Mouse (Mus musculus) kidney, postnatal 0 days (tissue): ENCODE data around the gene Armc5. TPM values are rescaled to one million over a fixed set of nuclear protein-coding genes. Genes with fewer than 3 reads are reported as not detected.

Experiments used
- ATAC-seq: fragments of 200-750 bp; cut with Nextera tagmentation; replicated peaks from 2 replicates; pipeline ENCODE4 v1.8.0; 2017; ENCODE audit warnings: low read depth, moderate number of reproducible peaks, moderate TSS enrichment, moderate library complexity; ENCODE audit not compliant: low FRiP score
- DNase-seq: peaks from one replicate; pipeline ENCODE4 v3.0.0-alpha.2; 2016; ENCODE audit warnings: low spot score
- H3K27ac ChIP-seq: fragments of 300-500 bp; sonication (generic); 2 replicates; pipeline ENCODE4 v1.5.1; 2014; ENCODE audit warnings: mild to moderate bottlenecking
- H3K27me3 ChIP-seq: fragments of 300-500 bp; sonication (generic); 2 replicates; pipeline ENCODE4 v1.6.1; 2014; ENCODE audit warnings: low read length, mixed read lengths; ENCODE audit not compliant: insufficient read depth
- H3K36me3 ChIP-seq: fragments of 300-500 bp; sonication (generic); 2 replicates; pipeline ENCODE4 v1.6.1; 2014; ENCODE audit warnings: low read length, mixed read lengths; ENCODE audit not compliant: insufficient read depth
- H3K4me1 ChIP-seq: fragments of 300-500 bp; sonication (generic); replicated peaks from 2 replicates; pipeline ENCODE4 v1.6.1; 2014; ENCODE audit warnings: antibody characterized with exemption, low read length, mixed read lengths; ENCODE audit not compliant: insufficient read depth
- H3K4me2 ChIP-seq: fragments of 300-500 bp; sonication (generic); 2 replicates; pipeline ENCODE4 v1.6.1; 2014; ENCODE audit warnings: mild to moderate bottlenecking, low read length, moderate library complexity, mixed read lengths
- H3K4me3 ChIP-seq: fragments of 300-500 bp; sonication (generic); replicated peaks from 2 replicates; pipeline ENCODE4 v1.5.1; 2014; ENCODE audit warnings: low read depth, low read length
- H3K9ac ChIP-seq: fragments of 300-500 bp; sonication (generic); 2 replicates; pipeline ENCODE4 v1.6.1; 2014; ENCODE audit warnings: low read depth, low read length
- H3K9me3 ChIP-seq: fragments of 300-500 bp; sonication (generic); replicated peaks from 2 replicates; pipeline ENCODE4 v1.6.1; 2016; ENCODE audit warnings: low read length, inconsistent platforms, mixed read lengths
- CTCF ChIP-seq: IDR thresholded peaks from 2 replicates; pipeline ENCODE4 v1.5.1; 2016; ENCODE audit warnings: antibody characterized with exemption, low read depth, mild to moderate bottlenecking, moderate library complexity
- WGBS: fragments of 180-500 bp; shearing (Covaris S2); extraction: QIAGEN DNeasy Blood & Tissue Kit; methylation state at CpG from one replicate; pipeline ENCODE4 v1.1.7; 2014; 5-methylcytosine and 5-hydroxymethylcytosine counted together
- polyA plus RNA-seq: library from polyadenylated mRNA; unstranded; fragments of >200 nt; fragmentation: Nextera tagmentation; extraction: Ambion mirVana; gene quantifications from 2 replicates; pipeline ENCODE4 v1.2.1, GENCODE M21; 2015

Gene Armc5
- polyA plus RNA-seq, 1 experiment from 2014 or later = 17.1 TPM

GRCm38 (mm10) chr7:128243921-128244320 lies 6.8 kb downstream of the Armc5 start:
- H3K4me2 ChIP-seq = no peak overlapping the region
- TF ChIP-seq CTCF = no peak
- H3K27ac ChIP-seq = no peak overlapping the region
- H3K9me3 ChIP-seq = no peaks in the 10 kb centered on the region
- 0 out of 2 replicates have a peak, but pooled peaks cover 4% of the 10 kb centered on the region for H3K4me1 ChIP-seq
- DNase-seq = no peak
- peaks cover 34% of the 10 kb centered on the region for H3K36me3 ChIP-seq
- ATAC-seq = no peak
- H3K27me3 ChIP-seq = no peaks in the 10 kb centered on the region
- WGBS = 66% methylated on average over 10 of the region's 10 CpGs
- H3K9ac ChIP-seq = no peak overlapping the region
- H3K4me3 ChIP-seq = no peak overlapping the region

GRCm38 (mm10) chr7:128244410-128245025 lies 7.4 kb downstream of the Armc5 start:
- WGBS = 94% methylated on average over 18 of the region's 18 CpGs
- Histone ChIP-seq H3K4me2 (no peak overlapping the region), H3K27ac (no peak overlapping the region), H3K9me3 (no peaks in the 10 kb centered on the region), H3K36me3 (peaks cover 34% of the 10 kb centered on the region), H3K9ac (no peak overlapping the region), H3K4me3 (no peak overlapping the region), H3K27me3 (no peaks in the 10 kb centered on the region), H3K4me1 (0 out of 2 replicates have a peak, but pooled peaks cover 3% of the 10 kb centered on the region)
- no peak for TF ChIP-seq CTCF
- no peak for ATAC-seq
- no peak for DNase-seq

GRCm38 (mm10) chr7:128245547-128245946 lies 8.4 kb downstream of the Armc5 start:
- Histone ChIP-seq H3K27me3 (no peaks in the 10 kb centered on the region), H3K4me2 (no peak overlapping the region), H3K36me3 (peaks cover 26% of the 10 kb centered on the region), H3K27ac (peak overlapping the region; percentile 77), H3K9me3 (no peaks in the 10 kb centered on the region), H3K4me3 (no peak overlapping the region), H3K4me1 (no peaks in the 10 kb centered on the region), H3K9ac (no peak overlapping the region)
- no peak for ATAC-seq
- DNase-seq = no peak
- WGBS = 89% methylated on average over 4 of the region's 4 CpGs
- no peak for TF ChIP-seq CTCF

- WGBS = 1% methylated on average over 28 of the region's 30 CpGs
- Histone ChIP-seq H3K4me2 (peak within 1 kb of the TSS; percentile 55), H3K9ac (peak within 1 kb of the TSS; percentile 61), H3K4me3 (peak within 1 kb of the TSS; percentile 47), H3K4me1 (0 out of 2 replicates have a peak, but pooled peaks cover 4% of the 10 kb centered on the region), H3K9me3 (no peaks in the 10 kb centered on the region), H3K36me3 (peaks cover 17% of the 10 kb centered on the region), H3K27ac (peak within 1 kb of the TSS; percentile 80), H3K27me3 (no peaks in the 10 kb centered on the region)
- TF ChIP-seq CTCF = no peak
- ATAC-seq = peak; percentile 79
- DNase-seq = peak; percentile 83
These were observed 9.6 kb downstream of the Armc5 start, which contains the start of gene Tgfb1i1 for GRCm38 (mm10) chr7:128246496-128247391. Tgfb1i1 (plus strand) TSS chr7:128246812.

- no peaks in the 10 kb centered on the region for H3K9me3 ChIP-seq
- H3K9ac ChIP-seq = peak overlapping the region; percentile 61
- peak; percentile 95 for DNase-seq
- TF ChIP-seq CTCF = peak; percentile 75
- H3K36me3 ChIP-seq = peaks cover 13% of the 10 kb centered on the region
- peak overlapping the region; percentile 55 for H3K4me2 ChIP-seq
- peak overlapping the region; percentile 47 for H3K4me3 ChIP-seq
- 2% methylated on average over 13 of the region's 13 CpGs for WGBS
- ATAC-seq = peak; percentile 65
- peaks cover 11% of the 10 kb centered on the region; the same call in 1 of the 2 replicates for H3K4me1 ChIP-seq
- peak overlapping the region; percentile 80 for H3K27ac ChIP-seq
- H3K27me3 ChIP-seq = no peaks in the 10 kb centered on the region
These were observed 10.3 kb downstream of the Armc5 start for GRCm38 (mm10) chr7:128247443-128247842.
